Mouse (Mus musculus) ES-Bruce4 (cell line): ENCODE data around the gene Slc15a3. TPM values are rescaled to one million over a fixed set of nuclear protein-coding genes. Genes with fewer than 3 reads are reported as not detected.
A peak's percentile ranks its signal among the peaks of the same experiment; 100 is the strongest.

Source experiments
- H3K27ac ChIP-seq: 2 replicates; pipeline ENCODE4 v1.5.1; 2012; ENCODE audit warnings: low read length, inconsistent platforms; ENCODE audit not compliant: insufficient read depth
- H3K27me3 ChIP-seq: 2 replicates; pipeline ENCODE4 v1.6.1; 2012; ENCODE audit warnings: mild to moderate bottlenecking, low read length, inconsistent platforms; ENCODE audit not compliant: control insufficient read depth, poor library complexity, insufficient read depth, severe bottlenecking
- H3K36me3 ChIP-seq: 2 replicates; pipeline ENCODE4 v1.6.1; 2012; ENCODE audit warnings: inconsistent platforms, mild to moderate bottlenecking, low read length, moderate library complexity; ENCODE audit not compliant: control insufficient read depth, poor library complexity, insufficient read depth, severe bottlenecking
- H3K4me1 ChIP-seq: one replicate; pipeline ENCODE4 v1.8.1; 2011; ENCODE audit warnings: low read length; ENCODE audit not compliant: control insufficient read depth, insufficient read depth
- H3K4me3 ChIP-seq: 2 replicates; pipeline ENCODE4 v1.5.1; 2011; ENCODE audit warnings: low read depth, mild to moderate bottlenecking, low read length
- H3K9ac ChIP-seq: 2 replicates; pipeline ENCODE4 v1.6.1; 2012; ENCODE audit warnings: low read depth, mild to moderate bottlenecking, inconsistent platforms; ENCODE audit not compliant: poor library complexity, severe bottlenecking
- H3K9me3 ChIP-seq: replicated peaks from 2 replicates; pipeline ENCODE4 v1.6.1; 2012; ENCODE audit warnings: mild to moderate bottlenecking, low read length, inconsistent platforms; ENCODE audit not compliant: control insufficient read depth, poor library complexity, insufficient read depth, severe bottlenecking
- CTCF ChIP-seq: IDR thresholded peaks from one replicate; pipeline ENCODE4 v1.8.1; 2011; ENCODE audit warnings: low read depth, low read length
- EP300 ChIP-seq: IDR thresholded peaks from 2 replicates; pipeline ENCODE4 v1.6.1; 2011; ENCODE audit warnings: low read depth, low read length; ENCODE audit not compliant: insufficient read depth
- POLR2A ChIP-seq: IDR thresholded peaks from one replicate; pipeline ENCODE4 v1.8.1; 2011; ENCODE audit warnings: low read length; ENCODE audit not compliant: insufficient read depth
- polyA plus RNA-seq: library from polyadenylated mRNA; stranded (reverse); fragments of >200 nt; gene quantifications from 2 replicates; pipeline ENCODE4 v1.2.4, GENCODE M21; 2011; ENCODE audit warnings: low read depth; ENCODE audit not compliant: missing spikeins, insufficient read depth, insufficient read length

Slc15a3 gene
- polyA plus RNA-seq, 1 experiment = not detected

- no peak for TF ChIP-seq EP300
- TF ChIP-seq CTCF = no peak
- no peak for TF ChIP-seq POLR2A
- no peak overlapping the region for H3K9ac ChIP-seq
- peaks cover 55% of the 10 kb centered on the region for H3K36me3 ChIP-seq
- H3K4me3 ChIP-seq = no peak overlapping the region
- H3K4me1 ChIP-seq = no peaks in the 10 kb centered on the region
- no peaks in the 10 kb centered on the region for H3K9me3 ChIP-seq
- no peak overlapping the region for H3K27ac ChIP-seq
- H3K27me3 ChIP-seq = no peaks in the 10 kb centered on the region
Measured at GRCm38 (mm10) chr19:10904927-10905727, 65.6 kb downstream of the Slc15a3 start.

- Histone ChIP-seq H3K9ac (no peak overlapping the region), H3K4me1 (no peaks in the 10 kb centered on the region), H3K4me3 (no peak overlapping the region), H3K9me3 (no peaks in the 10 kb centered on the region), H3K27ac (no peak overlapping the region), H3K36me3 (peaks cover 51% of the 10 kb centered on the region), H3K27me3 (no peaks in the 10 kb centered on the region)
- no peak for TF ChIP-seq POLR2A
- no peak for TF ChIP-seq EP300
- no peak for TF ChIP-seq CTCF
Measured at GRCm38 (mm10) chr19:10905728-10906000, 66.1 kb downstream of the Slc15a3 start.

GRCm38 (mm10) chr19:10907891-10908290, 68.4 kb downstream of the Slc15a3 start:
- TF ChIP-seq POLR2A = no peak
- no peak for TF ChIP-seq EP300
- peak; percentile 87 for TF ChIP-seq CTCF
- no peaks in the 10 kb centered on the region for H3K27me3 ChIP-seq
- no peak overlapping the region for H3K27ac ChIP-seq
- no peak overlapping the region for H3K4me3 ChIP-seq
- no peaks in the 10 kb centered on the region for H3K4me1 ChIP-seq
- no peak overlapping the region for H3K9ac ChIP-seq
- H3K9me3 ChIP-seq = no peaks in the 10 kb centered on the region
- peaks cover 30% of the 10 kb centered on the region for H3K36me3 ChIP-seq

Other genes with a start within 250 kb of the Slc15a3 start
- gene Ddb1, start 234.4 kb upstream of the Slc15a3 start, polyA plus RNA-seq = 876 and 913 TPM in 2 replicates
- gene Tkfc, start 234.1 kb upstream of the Slc15a3 start, polyA plus RNA-seq = 28.1 and 29.0 TPM in 2 replicates
- gene Vwce, start 205.5 kb upstream of the Slc15a3 start, polyA plus RNA-seq = 1.9 and 2.0 TPM in 2 replicates
- gene Pga5, start 161.7 kb upstream of the Slc15a3 start, polyA plus RNA-seq = 2.9 and 4.1 TPM in 2 replicates
- gene Vps37c, start 151.0 kb upstream of the Slc15a3 start, polyA plus RNA-seq = 11.5 and 12.3 TPM in 2 replicates
- gene Cd5, start 100.7 kb upstream of the Slc15a3 start, polyA plus RNA-seq = not detected in 2 replicates
- gene Cd6, start 9.7 kb upstream of the Slc15a3 start, polyA plus RNA-seq = not detected in 2 replicates
- gene Tmem132a, start 30.2 kb downstream of the Slc15a3 start, polyA plus RNA-seq = 16.5 and 17.2 TPM in 2 replicates
- 16.3 and 20.1 TPM in 2 replicates for gene Tmem109, start 42.3 kb downstream of the Slc15a3 start, polyA plus RNA-seq
- gene Prpf19, start 55.5 kb downstream of the Slc15a3 start, polyA plus RNA-seq = 131 and 148 TPM in 2 replicates
- not detected in 2 replicates for gene Zp1, start 80.9 kb downstream of the Slc15a3 start, polyA plus RNA-seq
- gene Ptgdr2, start 97.4 kb downstream of the Slc15a3 start, polyA plus RNA-seq = not detected in 2 replicates
- 16.9 and 17.8 TPM in 2 replicates for gene Ccdc86, start 109.5 kb downstream of the Slc15a3 start, polyA plus RNA-seq
- not detected in 2 replicates for gene Ms4a10, start 134.9 kb downstream of the Slc15a3 start, polyA plus RNA-seq
- gene Ms4a15, start 153.5 kb downstream of the Slc15a3 start, polyA plus RNA-seq = not detected in 2 replicates
- gene Ms4a18, start 178.3 kb downstream of the Slc15a3 start, polyA plus RNA-seq = not detected in 2 replicates
- gene Ms4a8a, start 241.4 kb downstream of the Slc15a3 start, polyA plus RNA-seq = not detected in 2 replicates